Mouse (Mus musculus) MEL (cell line): ENCODE results near the gene Lce1m. TPM values are rescaled to one million over a fixed set of nuclear protein-coding genes. Genes with fewer than 3 reads are reported as not detected.
"Not testable (repeated sequence)": the region's sequence is repeated elsewhere in the genome, so short reads cannot be mapped to it uniquely, and the experiment has no call there.

Source experiments
- DNase-seq: peaks from one replicate; pipeline ENCODE4 v3.0.0; 2011; ENCODE audit warnings: low read depth, low spot score
- H3K27ac ChIP-seq: 2 replicates; pipeline ENCODE4 v1.5.1; 2012; ENCODE audit warnings: low read depth, mild to moderate bottlenecking, control low read depth, low read length, moderate library complexity; ENCODE audit not compliant: control insufficient read depth
- H3K27me3 ChIP-seq, 2 experiments: fragments of 150-350 bp in 1 of 2; sonication (generic) in 1 of 2; 2 replicates each; pipeline ENCODE4 v1.6.1; 2012; ENCODE audit warnings: low read length in 2 of 2, mild to moderate bottlenecking in 2 of 2, improper control_type of control experiment in 1 of 2, moderate library complexity in 1 of 2; ENCODE audit not compliant: insufficient read depth in 2 of 2, control insufficient read depth in 1 of 2
- H3K36me3 ChIP-seq, 2 experiments: 2 replicates each; pipeline ENCODE4 v1.6.1; 2012 to 2014; ENCODE audit warnings: low read length in 2 of 2, improper control_type of control experiment in 1 of 2, inconsistent platforms in 1 of 2, mild to moderate bottlenecking in 1 of 2; ENCODE audit not compliant: insufficient read depth in 2 of 2, control insufficient read depth in 1 of 2
- H3K4me1 ChIP-seq, 2 experiments: fragments of 150-350 bp in 1 of 2; sonication (generic) in 1 of 2; 2 replicates each; pipeline ENCODE4 v1.6.1; 2012; ENCODE audit warnings: low read length in 2 of 2, improper control_type of control experiment in 1 of 2, mild to moderate bottlenecking in 1 of 2; ENCODE audit not compliant: insufficient read depth in 2 of 2, control insufficient read depth in 1 of 2
- H3K4me3 ChIP-seq, 2 experiments: fragments of 150-350 bp in 1 of 2; sonication (generic) in 1 of 2; 2 replicates each; pipeline ENCODE4 v1.5.1; 2012; ENCODE audit warnings: low read depth in 2 of 2, low read length in 2 of 2, mild to moderate bottlenecking in 2 of 2, moderate library complexity in 2 of 2, control low read depth in 1 of 2, improper control_type of control experiment in 1 of 2; ENCODE audit not compliant: control insufficient read depth in 1 of 2, insufficient read depth in 1 of 2
- H3K79me2 ChIP-seq: 2 replicates; pipeline ENCODE4 v1.6.1; 2012; ENCODE audit warnings: mild to moderate bottlenecking, low read length, moderate library complexity; ENCODE audit not compliant: control insufficient read depth, poor library complexity, insufficient read depth
- H3K9ac ChIP-seq: 2 replicates; pipeline ENCODE4 v1.6.1; 2012; ENCODE audit warnings: low read depth, mild to moderate bottlenecking, control low read depth, low read length, moderate library complexity; ENCODE audit not compliant: control insufficient read depth, poor library complexity, severe bottlenecking
- H3K9me3 ChIP-seq: fragments of 150-350 bp; sonication (generic); replicated peaks from 2 replicates; pipeline ENCODE4 v1.6.1; 2012; ENCODE audit warnings: mild to moderate bottlenecking, low read length, improper control_type of control experiment, moderate library complexity; ENCODE audit not compliant: insufficient read depth
- E2F4 ChIP-seq: IDR thresholded peaks from 2 replicates; pipeline ENCODE4 v1.6.1; 2011; ENCODE audit warnings: low read depth, low read length, improper control_type of control experiment, borderline replicate concordance
- ELF1 ChIP-seq: IDR thresholded peaks from 2 replicates; pipeline ENCODE4 v1.6.1; 2014; ENCODE audit warnings: low read depth, mild to moderate bottlenecking, inconsistent platforms, low read length, improper control_type of control experiment, moderate library complexity
- EP300 ChIP-seq, 2 experiments: IDR thresholded peaks; 2 replicates each; pipeline ENCODE4 v1.6.1; 2011; ENCODE audit warnings: improper control_type of control experiment in 2 of 2, low read length in 2 of 2, low read depth in 1 of 2, mild to moderate bottlenecking in 1 of 2
- GABPA ChIP-seq: IDR thresholded peaks from 2 replicates; pipeline ENCODE4 v1.6.1; 2012; ENCODE audit warnings: low read depth, mild to moderate bottlenecking, inconsistent platforms, low read length, improper control_type of control experiment, moderate library complexity
- HCFC1 ChIP-seq: IDR thresholded peaks from 2 replicates; pipeline ENCODE4 v1.6.1; 2012; ENCODE audit warnings: low read depth, mild to moderate bottlenecking, inconsistent platforms, low read length, improper control_type of control experiment, moderate library complexity
- MAFK ChIP-seq: IDR thresholded peaks from 2 replicates; pipeline ENCODE4 v1.6.1; 2011; ENCODE audit warnings: low read depth, mild to moderate bottlenecking, low read length, improper control_type of control experiment, borderline replicate concordance
- MXI1 ChIP-seq: IDR thresholded peaks from 2 replicates; pipeline ENCODE4 v1.6.1; 2011; ENCODE audit warnings: mild to moderate bottlenecking, low read depth, low read length, improper control_type of control experiment
- MYC ChIP-seq: IDR thresholded peaks from 2 replicates; pipeline ENCODE4 v1.6.1; 2011; ENCODE audit warnings: low read depth, mild to moderate bottlenecking, low read length, improper control_type of control experiment, moderate library complexity
- NELFE ChIP-seq: IDR thresholded peaks from 2 replicates; pipeline ENCODE4 v1.6.1; 2011; ENCODE audit warnings: low read depth, low read length, improper control_type of control experiment
- NRF1 ChIP-seq: IDR thresholded peaks from 2 replicates; pipeline ENCODE4 v1.6.1; 2014; ENCODE audit warnings: low read depth, mild to moderate bottlenecking, inconsistent platforms, low read length, improper control_type of control experiment, moderate library complexity; ENCODE audit not compliant: poor library complexity, insufficient read depth, severe bottlenecking
- POLR2A ChIP-seq, 2 experiments: IDR thresholded peaks; 2 replicates each; pipeline ENCODE4 v1.6.1; 2011 to 2012; ENCODE audit warnings: low read length in 2 of 2, mild to moderate bottlenecking in 2 of 2, control low read depth in 1 of 2, improper control_type of control experiment in 1 of 2, low read depth in 1 of 2, moderate library complexity in 1 of 2; ENCODE audit not compliant: control insufficient read depth in 1 of 2, insufficient read depth in 1 of 2, poor library complexity in 1 of 2
- POLR2AphosphoS5 ChIP-seq: IDR thresholded peaks from 2 replicates; pipeline ENCODE4 v1.6.1; 2012; ENCODE audit warnings: low read depth, borderline replicate concordance, mild to moderate bottlenecking, inconsistent platforms, low read length, moderate library complexity, mixed read lengths
- SIN3A ChIP-seq: IDR thresholded peaks from 2 replicates; pipeline ENCODE4 v1.6.1; 2012; ENCODE audit warnings: low read length, improper control_type of control experiment, inconsistent platforms
- TAL1 ChIP-seq: IDR thresholded peaks from 2 replicates; pipeline ENCODE4 v1.6.1; 2012; ENCODE audit warnings: mild to moderate bottlenecking, inconsistent platforms, low read length, moderate library complexity, mixed read lengths
- TCF12 ChIP-seq: IDR thresholded peaks from 2 replicates; pipeline ENCODE4 v1.6.1; 2014; ENCODE audit warnings: low read depth, mild to moderate bottlenecking, inconsistent platforms, low read length, improper control_type of control experiment, moderate library complexity
- UBTF ChIP-seq: IDR thresholded peaks from 2 replicates; pipeline ENCODE4 v1.6.1; 2012; ENCODE audit warnings: low read depth, mild to moderate bottlenecking, inconsistent platforms, low read length, improper control_type of control experiment, moderate library complexity, borderline replicate concordance; ENCODE audit not compliant: insufficient read depth
- USF1 ChIP-seq: IDR thresholded peaks from 2 replicates; pipeline ENCODE4 v1.6.1; 2014; ENCODE audit warnings: low read depth, mild to moderate bottlenecking, inconsistent platforms, low read length, improper control_type of control experiment, moderate library complexity
- ZKSCAN1 ChIP-seq: IDR thresholded peaks from 2 replicates; pipeline ENCODE4 v1.6.1; 2012; ENCODE audit warnings: low read depth, mild to moderate bottlenecking, inconsistent platforms, low read length, improper control_type of control experiment, moderate library complexity
- ZMIZ1 ChIP-seq: IDR thresholded peaks from 2 replicates; pipeline ENCODE4 v1.6.1; 2012; ENCODE audit warnings: low read depth, mild to moderate bottlenecking, inconsistent platforms, low read length, improper control_type of control experiment, moderate library complexity
- ZNF384 ChIP-seq: IDR thresholded peaks from 2 replicates; pipeline ENCODE4 v1.6.1; 2012; ENCODE audit warnings: low read depth, mild to moderate bottlenecking, inconsistent platforms, low read length, improper control_type of control experiment
- polyA plus RNA-seq, 2 experiments: library from polyadenylated mRNA; stranded (reverse) in 1 of 2; unstranded in 1 of 2; fragments of >175 nt in 1 of 2; fragments of >200 nt in 1 of 2; gene quantifications; 2 replicates each; pipeline versions ENCODE4 v1.2.1 to v1.2.4; 2012; ENCODE audit warnings: low replicate concordance in 2 of 2, low read depth in 1 of 2; ENCODE audit not compliant: insufficient read length in 2 of 2, insufficient read depth in 1 of 2, missing spikeins in 1 of 2
- total RNA-seq: library from RNA; depleted of rRNA; stranded (reverse); fragments of 300-350 nt; gene quantifications from 2 replicates; pipeline ENCODE4 v1.2.3, GENCODE M21; 2012; rRNA removed

The Lce1m gene
- not detected in 2 replicates for total RNA-seq
- polyA plus RNA-seq = not detected

DNA sequence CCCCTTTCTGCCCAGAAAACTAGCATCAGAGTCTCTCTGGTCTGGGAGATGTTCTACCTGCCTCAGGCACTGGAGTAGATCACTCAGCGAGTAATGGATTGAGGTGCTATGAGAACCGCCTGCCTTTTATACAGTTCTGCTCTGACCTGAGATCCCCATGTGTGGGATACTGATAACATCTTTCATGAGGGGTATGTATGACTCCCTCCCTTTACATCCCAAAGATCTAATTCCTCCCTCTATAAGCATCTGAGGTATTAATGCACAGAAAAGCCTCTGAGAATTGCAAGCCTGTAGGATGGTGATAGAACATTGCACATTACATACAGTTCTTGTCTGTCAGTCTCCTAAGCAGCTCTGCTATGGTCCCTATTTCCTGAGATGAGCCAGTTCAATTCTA, at the start of gene Lce1m:
Gene Lce1m (minus strand): TSS at position 101 of the 400 bp plus-strand sequence.
- H3K36me3 ChIP-seq = no peaks in the 10 kb centered on the region
- TF ChIP-seq TAL1 (no peak), E2F4 (no peak), UBTF (no peak), MAFK (no peak), EP300 (IDR thresholded peaks at IDR 0.05; ENCODE audit: low read depth in 1 of 2, low read length in 2 of 2) (no peak), ZKSCAN1 (no peak), GABPA (no peak), MYC (no peak), SIN3A (no peak), TCF12 (no peak), USF1 (no peak), HCFC1 (no peak), NELFE (no peak), MXI1 (no peak), POLR2AphosphoS5 (no peak), NRF1 (no peak), ZNF384 (no peak), POLR2A (IDR thresholded peaks at IDR 0.05; ENCODE audit: control insufficient read depth in 1 of 2, insufficient read depth in 1 of 2, low read depth in 1 of 2, low read length in 2 of 2, poor library complexity in 1 of 2) (no peak), ZMIZ1 (no peak), ELF1 (no peak)
- no peak for DNase-seq
- no peaks in the 10 kb centered on the region for H3K9me3 ChIP-seq
- no peak within 1 kb of the TSS for H3K4me3 ChIP-seq
- H3K79me2 ChIP-seq = no peaks in the 10 kb centered on the region
- H3K4me1 ChIP-seq = no peaks in the 10 kb centered on the region
- no peak within 1 kb of the TSS for H3K9ac ChIP-seq
- no peaks in the 10 kb centered on the region for H3K27me3 ChIP-seq
- no peak within 1 kb of the TSS for H3K27ac ChIP-seq

DNA sequence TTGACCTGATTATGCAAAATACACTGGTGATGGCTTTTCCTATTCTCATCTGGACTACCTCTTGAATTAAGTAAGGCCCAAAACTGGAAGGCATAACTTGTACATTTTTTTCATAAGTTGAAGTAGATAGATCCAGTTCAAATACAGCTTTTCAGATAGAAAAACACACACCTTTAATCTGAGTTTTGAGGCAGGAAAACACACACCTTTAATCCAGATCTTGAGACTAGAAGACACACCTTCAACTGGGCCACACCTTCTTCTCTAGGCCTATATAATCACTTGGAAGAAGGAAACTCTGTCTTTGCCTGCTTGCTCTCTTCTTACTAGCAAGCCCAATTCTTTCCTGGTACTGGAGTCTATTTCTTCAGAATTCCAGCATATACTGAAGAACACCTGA, 49.7 kb upstream of the Lce1m start, which contains the start of gene Gm4858:
Gene Gm4858 (plus strand): TSS at position 301 of the 400 bp plus-strand sequence.
- not testable (repeated sequence) for H3K4me1 ChIP-seq, H3K9ac ChIP-seq, H3K4me3 ChIP-seq, H3K36me3 ChIP-seq, H3K79me2 ChIP-seq, H3K9me3 ChIP-seq, H3K27me3 ChIP-seq, H3K27ac ChIP-seq, DNase-seq
